Mouse (Mus musculus) lung, adult 2 months (tissue): ENCODE measurements around the gene Ifrd2. TPM values are rescaled to one million over a fixed set of nuclear protein-coding genes. Genes with fewer than 3 reads are reported as not detected.

Source experiments
- DNase-seq: peaks from one replicate; pipeline ENCODE4 v3.0.0; 2022
- H3K4me1 ChIP-seq: fragments of 200-500 bp; 2 replicates; pipeline ENCODE4 v1.6.1; 2011; ENCODE audit warnings: low read length; ENCODE audit not compliant: control insufficient read depth, insufficient read depth
- H3K4me3 ChIP-seq: fragments of 200-500 bp; replicated peaks from 2 replicates; pipeline ENCODE3; 2011; ENCODE audit warnings: low read depth, mild to moderate bottlenecking, control low read depth, low read length; ENCODE audit errors: extremely low read depth
- CTCF ChIP-seq: fragments of 200-500 bp; IDR thresholded peaks from 2 replicates; pipeline ENCODE4 v1.5.1; 2011; ENCODE audit warnings: mild to moderate bottlenecking, low read length, control low read depth; ENCODE audit not compliant: insufficient read depth
- POLR2A ChIP-seq: fragments of 200-500 bp; IDR thresholded peaks from 2 replicates; pipeline ENCODE4 v1.6.1; 2011; ENCODE audit warnings: low read depth, mild to moderate bottlenecking, control low read depth, low read length, borderline replicate concordance; ENCODE audit errors: extremely low read depth
- WGBS: fragments of 180-500 bp; shearing (Covaris S2); methylation state at CpG from one replicate; pipeline ENCODE4 v1.1.7; 2018; 5-methylcytosine and 5-hydroxymethylcytosine counted together
- polyA plus RNA-seq: library from polyadenylated mRNA; depleted of rRNA; stranded (reverse); fragments of >200 nt; gene quantifications from 2 replicates; pipeline ENCODE4 v1.2.3, GENCODE M21; 2012

Ifrd2 gene
- polyA plus RNA-seq, 1 experiment, result 41.8 TPM

- DNase-seq, result no peak
- WGBS, result 80% methylated on average over 11 of the region's 11 CpGs
- TF ChIP-seq POLR2A (no peak), CTCF (no peak)
- Histone ChIP-seq H3K4me3 (no peak overlapping the region), H3K4me1 (peaks cover 16% of the 10 kb centered on the region)
These were observed 5.9 kb downstream of the Ifrd2 start for GRCm38 (mm10) chr9:107593101-107593976.

- H3K4me1 ChIP-seq, result peaks cover 16% of the 10 kb centered on the region
- no peak overlapping the region for H3K4me3 ChIP-seq
- no peak for TF ChIP-seq CTCF
- no peak for TF ChIP-seq POLR2A
- 85% methylated on average over 8 of the region's 8 CpGs for WGBS
- no peak for DNase-seq
These were observed 7.0 kb downstream of the Ifrd2 start for GRCm38 (mm10) chr9:107594281-107595062.

- WGBS, result 70% methylated on average over 11 of the region's 11 CpGs
- DNase-seq, result no peak
- H3K4me1 ChIP-seq, result peaks cover 12% of the 10 kb centered on the region; the same call in 1 of the 2 replicates
- no peak for TF ChIP-seq POLR2A
- TF ChIP-seq CTCF, result no peak
- no peak overlapping the region for H3K4me3 ChIP-seq
These were observed 9.5 kb downstream of the Ifrd2 start for GRCm38 (mm10) chr9:107596619-107597569.

DNA sequence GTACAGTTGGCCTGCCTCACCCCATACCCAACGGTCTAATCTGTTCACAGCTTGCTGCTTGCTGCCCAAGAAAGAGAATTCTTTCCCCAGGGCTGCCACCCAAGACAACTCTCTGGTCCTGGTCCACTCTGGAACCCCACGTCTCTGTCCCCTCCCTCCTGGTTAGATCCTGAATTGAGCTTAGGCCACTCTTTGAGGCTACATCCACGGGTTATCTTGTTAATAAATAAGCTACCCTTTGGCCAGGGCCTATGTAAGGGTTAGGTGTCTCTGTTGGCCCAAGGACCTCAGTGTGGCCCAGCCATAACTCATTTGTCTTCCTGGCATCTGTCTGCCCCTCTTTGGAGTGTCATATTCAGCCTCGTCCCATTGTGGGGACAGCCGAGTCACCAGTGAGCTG is 10.9 kb downstream of the Ifrd2 start:
- no peak overlapping the region for H3K4me3 ChIP-seq
- DNase-seq, result no peak
- WGBS, result 76% methylated on average over 5 of the region's 5 CpGs
- TF ChIP-seq CTCF (no peak), POLR2A (no peak)
- peaks cover 14% of the 10 kb centered on the region; the same call in 1 of the 2 replicates for H3K4me1 ChIP-seq

DNA sequence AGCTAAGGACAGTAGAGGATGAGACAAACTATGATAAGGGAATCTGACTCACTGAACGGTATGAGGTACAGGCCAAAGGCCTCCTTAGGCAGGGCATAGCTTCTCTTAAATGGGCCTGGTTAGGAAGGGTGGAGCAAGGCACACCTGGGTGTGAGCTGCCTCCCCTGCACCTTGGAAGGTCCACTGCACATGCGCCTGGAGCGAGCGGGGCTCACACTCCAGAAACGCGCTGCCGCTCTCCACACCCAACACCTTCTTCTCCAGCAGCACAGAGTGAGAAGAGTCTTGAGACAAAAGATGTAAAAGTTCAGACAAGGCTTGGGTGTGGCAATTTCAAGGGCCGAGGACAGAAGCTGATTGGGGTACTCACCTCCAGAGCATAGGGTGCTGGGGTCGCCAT is 12.0 kb downstream of the Ifrd2 start:
- H3K4me1 ChIP-seq, result peaks cover 12% of the 10 kb centered on the region; the same call in 1 of the 2 replicates
- 89% methylated on average over 9 of the region's 9 CpGs for WGBS
- TF ChIP-seq CTCF (no peak), POLR2A (no peak)
- no peak for DNase-seq
- H3K4me3 ChIP-seq, result no peak overlapping the region

- no peak for DNase-seq
- TF ChIP-seq POLR2A (no peak), CTCF (no peak)
- H3K4me1 ChIP-seq, result peaks cover 12% of the 10 kb centered on the region; the same call in 1 of the 2 replicates
- H3K4me3 ChIP-seq, result no peak overlapping the region
- 82% methylated on average over 14 of the region's 14 CpGs for WGBS
These were observed 12.4 kb downstream of the Ifrd2 start for GRCm38 (mm10) chr9:107599842-107600241.

DNA sequence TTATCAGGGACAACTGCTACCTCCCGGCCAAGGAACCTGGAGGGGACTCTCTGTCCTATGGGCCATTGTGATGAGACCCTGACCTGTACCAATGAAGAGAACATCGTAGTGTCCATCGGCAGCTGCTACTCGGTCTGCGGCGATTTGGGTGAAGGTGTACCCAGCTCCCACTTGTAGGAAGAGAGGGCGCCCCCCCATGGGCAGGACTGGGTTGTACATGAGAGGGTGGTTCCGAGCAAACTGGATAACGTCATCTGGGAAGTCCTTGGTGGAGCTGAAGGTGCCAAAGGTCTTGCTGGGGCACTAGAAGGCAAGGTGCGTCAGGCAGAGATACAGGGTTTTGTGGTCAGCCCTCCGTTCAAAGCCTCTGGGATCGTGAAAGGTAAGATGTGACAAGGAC is 13.3 kb downstream of the Ifrd2 start:
- 76% methylated on average over 12 of the region's 12 CpGs for WGBS

DNA sequence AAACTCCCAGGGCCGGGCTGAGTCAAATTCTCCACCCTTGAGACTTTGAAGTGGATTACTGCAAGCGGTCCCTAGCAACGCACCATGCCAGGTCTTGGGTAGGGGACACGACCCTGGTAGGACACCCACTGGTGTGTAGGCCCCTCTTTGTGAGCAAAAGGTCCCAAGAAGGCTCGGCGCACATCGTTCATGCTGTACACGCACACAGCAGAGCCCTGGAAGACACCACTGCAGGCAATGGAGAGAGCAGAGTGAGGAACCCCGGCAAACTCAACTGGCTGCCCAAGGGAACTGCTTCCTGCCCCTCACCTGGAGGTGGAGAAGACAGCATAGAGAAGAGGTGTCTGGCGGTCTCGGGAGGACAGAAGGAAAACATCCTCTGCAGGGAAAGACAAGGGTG is 13.8 kb downstream of the Ifrd2 start:
- TF ChIP-seq POLR2A, result no peak
- no peak for TF ChIP-seq CTCF
- Histone ChIP-seq H3K4me3 (no peak overlapping the region), H3K4me1 (peaks cover 15% of the 10 kb centered on the region; the same call in 1 of the 2 replicates)
- WGBS, result 79% methylated on average over 11 of the region's 11 CpGs
- no peak for DNase-seq

More for the DNA sequence above, 13.3 kb downstream of the Ifrd2 start:
- no peak for TF ChIP-seq POLR2A
- TF ChIP-seq CTCF, result no peak
- DNase-seq, result no peak
- peaks cover 15% of the 10 kb centered on the region; the same call in 1 of the 2 replicates for H3K4me1 ChIP-seq
- no peak overlapping the region for H3K4me3 ChIP-seq
